Mouse (Mus musculus) neural tube, embryonic 13.5 days (tissue): ENCODE results near the gene Wipi2. TPM values are rescaled to one million over a fixed set of nuclear protein-coding genes. Genes with fewer than 3 reads are reported as not detected.
A peak's percentile ranks its signal among the peaks of the same experiment; 100 is the strongest.

Experiments used
- ATAC-seq: fragments of 200-750 bp; cut with Nextera tagmentation; 2 replicates; pipeline ENCODE4 v1.8.0; 2017; ENCODE audit warnings: low read depth, mild to moderate bottlenecking, moderate TSS enrichment, moderate library complexity
- H3K27ac ChIP-seq: fragments of 300-500 bp; sonication (generic); replicated peaks from 2 replicates; pipeline ENCODE4 v1.5.1; 2015; ENCODE audit warnings: moderate library complexity, mild to moderate bottlenecking, inconsistent platforms
- H3K27me3 ChIP-seq: fragments of 300-500 bp; sonication (generic); 2 replicates; pipeline ENCODE4 v1.6.1; 2015; ENCODE audit warnings: mild to moderate bottlenecking, inconsistent platforms
- H3K36me3 ChIP-seq: fragments of 300-500 bp; sonication (generic); 2 replicates; pipeline ENCODE4 v1.6.1; 2015; ENCODE audit warnings: mild to moderate bottlenecking, inconsistent platforms
- H3K4me1 ChIP-seq: fragments of 300-500 bp; sonication (generic); replicated peaks from 2 replicates; pipeline ENCODE4 v1.6.1; 2015; ENCODE audit warnings: inconsistent platforms
- H3K4me2 ChIP-seq: fragments of 300-500 bp; sonication (generic); 2 replicates; pipeline ENCODE4 v1.6.1; 2015; ENCODE audit warnings: inconsistent platforms, mild to moderate bottlenecking, moderate library complexity
- H3K4me3 ChIP-seq: fragments of 300-500 bp; sonication (generic); 2 replicates; pipeline ENCODE4 v1.5.1; 2015; ENCODE audit warnings: mild to moderate bottlenecking, inconsistent platforms
- H3K9ac ChIP-seq: fragments of 300-500 bp; sonication (generic); 2 replicates; pipeline ENCODE4 v1.6.1; 2015; ENCODE audit warnings: moderate library complexity, mild to moderate bottlenecking, inconsistent platforms
- H3K9me3 ChIP-seq: fragments of 300-500 bp; sonication (generic); 2 replicates; pipeline ENCODE4 v1.6.1; 2016; ENCODE audit warnings: inconsistent platforms
- WGBS: fragments of 180-500 bp; shearing (Covaris S2); methylation state at CpG from one replicate; pipeline ENCODE4 v1.1.7; 2015; 5-methylcytosine and 5-hydroxymethylcytosine counted together
- polyA plus RNA-seq: library from polyadenylated mRNA; unstranded; fragments of >200 nt; fragmentation: Nextera tagmentation; extraction: Ambion mirVana; gene quantifications from 2 replicates; pipeline ENCODE4 v1.2.1, GENCODE M21; 2015

Gene Wipi2
- polyA plus RNA-seq, 1 experiment from 2014 or later, result 43.3 TPM

GRCm38 (mm10) chr5:142669726-142670125, 42.2 kb downstream of the Wipi2 start:
- no peak overlapping the region for H3K4me3 ChIP-seq
- H3K4me2 ChIP-seq, result no peak overlapping the region
- no peaks in the 10 kb centered on the region for H3K9me3 ChIP-seq
- H3K4me1 ChIP-seq, result peaks cover 15% of the 10 kb centered on the region
- H3K27ac ChIP-seq, result no peak overlapping the region
- no peak overlapping the region for H3K9ac ChIP-seq
- no peak for ATAC-seq
- 87% methylated on average over 7 of the region's 7 CpGs for WGBS
- H3K36me3 ChIP-seq, result peaks cover 60% of the 10 kb centered on the region
- H3K27me3 ChIP-seq, result no peaks in the 10 kb centered on the region

- H3K9ac ChIP-seq, result no peak overlapping the region
- peak; percentile 47; the same call in 1 of the 2 replicates for ATAC-seq
- H3K36me3 ChIP-seq, result peaks cover 27% of the 10 kb centered on the region
- H3K4me3 ChIP-seq, result no peak overlapping the region
- peaks cover 15% of the 10 kb centered on the region for H3K4me1 ChIP-seq
- H3K4me2 ChIP-seq, result no peak overlapping the region
- H3K27me3 ChIP-seq, result no peaks in the 10 kb centered on the region
- no peaks in the 10 kb centered on the region for H3K9me3 ChIP-seq
- 18% methylated on average over 5 of the region's 5 CpGs for WGBS
- peak overlapping the region; percentile 43; the same call in 1 of the 2 replicates for H3K27ac ChIP-seq
These were observed 45.6 kb downstream of the Wipi2 start for GRCm38 (mm10) chr5:142673082-142673481.

- 59% methylated on average over 7 of the region's 7 CpGs for WGBS
- H3K36me3 ChIP-seq, result no peaks in the 10 kb centered on the region
- peak; percentile 28; the same call in 1 of the 2 replicates for ATAC-seq
These were observed 50.7 kb downstream of the Wipi2 start for GRCm38 (mm10) chr5:142678141-142678571.

GRCm38 (mm10) chr5:142679065-142679464, 51.6 kb downstream of the Wipi2 start:
- no peaks in the 10 kb centered on the region for H3K36me3 ChIP-seq
- WGBS, result 94% methylated on average over 1 of the region's 1 CpGs

More at GRCm38 (mm10) chr5:142678141-142678571, 50.7 kb downstream of the Wipi2 start:
- peaks cover under 1% of the 10 kb centered on the region; the same call in 1 of the 2 replicates for H3K9me3 ChIP-seq
- no peak overlapping the region for H3K4me2 ChIP-seq
- H3K27me3 ChIP-seq, result no peaks in the 10 kb centered on the region
- no peak overlapping the region for H3K4me3 ChIP-seq
- H3K9ac ChIP-seq, result no peak overlapping the region
- no peak overlapping the region for H3K27ac ChIP-seq
- peaks cover 12% of the 10 kb centered on the region for H3K4me1 ChIP-seq

DNA sequence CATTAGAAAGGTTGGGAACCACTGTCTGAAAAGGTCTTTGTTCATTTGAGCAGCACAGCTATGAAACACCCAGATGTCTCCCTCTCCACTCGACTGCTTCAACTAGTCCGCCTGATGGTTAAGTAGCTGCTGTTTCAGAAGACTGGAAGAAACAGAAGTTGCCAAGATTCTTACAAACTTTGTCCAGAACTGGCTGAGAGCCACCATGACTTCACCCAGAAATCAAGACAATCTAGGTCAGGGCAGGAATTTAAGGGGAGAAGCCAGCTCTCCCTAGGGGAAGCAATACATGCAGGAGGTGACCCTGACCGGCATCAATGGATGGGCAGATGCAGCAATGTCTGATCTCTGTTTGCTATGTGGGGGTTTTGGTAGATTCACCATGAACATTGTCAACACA, 54.4 kb downstream of the Wipi2 start:
- Histone ChIP-seq H3K9ac (no peak overlapping the region), H3K4me1 (no peaks in the 10 kb centered on the region), H3K4me2 (no peak overlapping the region), H3K4me3 (no peak overlapping the region), H3K36me3 (no peaks in the 10 kb centered on the region), H3K27ac (no peak overlapping the region), H3K9me3 (peaks cover 3% of the 10 kb centered on the region; the same call in 1 of the 2 replicates), H3K27me3 (no peaks in the 10 kb centered on the region)
- WGBS, result 79% methylated on average over 3 of the region's 3 CpGs
- no peak for ATAC-seq

More at GRCm38 (mm10) chr5:142679065-142679464, 51.6 kb downstream of the Wipi2 start:
- no peak overlapping the region for H3K4me3 ChIP-seq
- H3K4me1 ChIP-seq, result peaks cover 3% of the 10 kb centered on the region
- no peaks in the 10 kb centered on the region for H3K27me3 ChIP-seq
- no peak overlapping the region for H3K4me2 ChIP-seq
- ATAC-seq, result no peak
- no peak overlapping the region for H3K9ac ChIP-seq
- H3K9me3 ChIP-seq, result peaks cover 3% of the 10 kb centered on the region; the same call in 1 of the 2 replicates
- H3K27ac ChIP-seq, result no peak overlapping the region

DNA sequence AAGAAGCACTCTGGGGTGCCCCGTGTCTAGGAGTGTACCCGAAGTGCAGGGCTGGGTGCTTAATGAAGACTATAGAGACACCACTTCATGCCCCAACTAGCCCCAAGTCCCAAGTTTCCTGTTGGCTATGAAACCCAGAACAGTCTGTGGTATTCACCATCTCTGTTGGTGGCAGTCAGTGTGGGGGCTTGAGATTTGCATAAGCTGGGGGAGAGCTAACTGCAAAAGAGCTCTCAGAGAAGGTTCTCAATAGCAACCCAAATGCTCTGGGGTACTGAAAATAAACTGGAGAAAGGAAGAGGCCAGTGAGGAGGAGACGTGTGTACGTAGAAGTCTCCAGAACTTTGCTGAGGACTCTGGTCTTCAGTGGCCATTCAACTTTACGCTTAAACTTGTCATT, 55.0 kb downstream of the Wipi2 start:
- ATAC-seq, result no peak
- 87% methylated on average over 5 of the region's 5 CpGs for WGBS

GRCm38 (mm10) chr5:142688866-142689265, 61.4 kb downstream of the Wipi2 start:
- no peaks in the 10 kb centered on the region for H3K27me3 ChIP-seq
- 67% methylated on average over 6 of the region's 6 CpGs for WGBS
- no peak for ATAC-seq

More for the DNA sequence above, 55.0 kb downstream of the Wipi2 start:
- peaks cover 3% of the 10 kb centered on the region; the same call in 1 of the 2 replicates for H3K9me3 ChIP-seq
- H3K4me3 ChIP-seq, result no peak overlapping the region
- H3K9ac ChIP-seq, result no peak overlapping the region
- H3K27ac ChIP-seq, result no peak overlapping the region
- no peaks in the 10 kb centered on the region for H3K27me3 ChIP-seq
- H3K36me3 ChIP-seq, result no peaks in the 10 kb centered on the region
- H3K4me1 ChIP-seq, result no peaks in the 10 kb centered on the region
- H3K4me2 ChIP-seq, result no peak overlapping the region

DNA sequence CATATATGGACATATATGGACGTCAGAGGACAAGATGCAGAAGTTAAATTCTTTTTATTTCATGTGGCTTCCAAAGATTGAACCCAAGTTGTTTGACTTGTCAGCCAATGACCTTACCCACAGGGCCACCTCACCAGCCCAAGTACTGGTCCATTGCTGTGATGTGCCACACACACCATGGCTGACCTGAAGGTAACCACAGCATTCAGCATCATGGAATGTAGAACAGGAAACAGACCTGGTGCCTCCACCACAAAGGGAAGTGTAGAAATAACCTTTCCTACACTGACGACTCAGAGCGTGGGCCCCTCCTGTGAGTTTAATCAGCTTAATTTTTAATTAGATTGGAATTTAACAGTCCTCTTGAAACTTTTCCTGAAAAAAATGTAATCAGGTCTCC, 62.8 kb downstream of the Wipi2 start:
- H3K4me2 ChIP-seq, result no peak overlapping the region
- no peaks in the 10 kb centered on the region for H3K36me3 ChIP-seq
- WGBS, result 84% methylated on average over 3 of the region's 3 CpGs
- no peak overlapping the region for H3K27ac ChIP-seq
- peaks cover 34% of the 10 kb centered on the region for H3K4me1 ChIP-seq
- H3K9me3 ChIP-seq, result no peaks in the 10 kb centered on the region
- no peak overlapping the region for H3K9ac ChIP-seq
- no peak for ATAC-seq
- H3K27me3 ChIP-seq, result no peaks in the 10 kb centered on the region
- no peak overlapping the region for H3K4me3 ChIP-seq

More at GRCm38 (mm10) chr5:142688866-142689265, 61.4 kb downstream of the Wipi2 start:
- no peak overlapping the region for H3K27ac ChIP-seq
- no peak overlapping the region for H3K4me3 ChIP-seq
- no peak overlapping the region for H3K4me2 ChIP-seq
- H3K9me3 ChIP-seq, result no peaks in the 10 kb centered on the region
- no peak overlapping the region for H3K9ac ChIP-seq
- H3K4me1 ChIP-seq, result peaks cover 21% of the 10 kb centered on the region
- no peaks in the 10 kb centered on the region for H3K36me3 ChIP-seq

DNA sequence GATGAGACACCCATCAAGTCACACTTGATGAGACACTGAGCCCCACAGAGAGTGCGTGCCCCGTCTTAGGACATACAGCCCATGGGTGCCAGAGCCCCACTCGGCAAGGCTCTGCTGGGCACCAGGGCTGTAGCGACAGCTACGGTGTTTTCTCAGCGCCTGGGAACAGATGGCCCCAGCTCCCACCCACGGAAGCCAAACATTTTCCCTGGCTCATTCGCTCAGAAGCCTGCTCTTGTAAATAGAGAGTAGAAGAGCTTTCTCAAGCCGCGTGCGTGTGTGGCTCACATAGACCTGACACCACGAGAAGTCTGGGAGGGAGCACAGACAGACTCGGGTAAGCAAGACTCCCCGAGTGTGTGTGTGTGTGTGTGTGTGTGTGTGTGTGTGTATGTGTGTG, 64.8 kb downstream of the Wipi2 start, which contains the start of gene Slc29a4:
Slc29a4 (plus strand) TSS at position 265 of the 400 bp plus-strand sequence.
- H3K4me1 ChIP-seq, result peaks cover 34% of the 10 kb centered on the region
- peak within 1 kb of the TSS; percentile 46; the same call in 1 of the 2 replicates for H3K27ac ChIP-seq
- peak within 1 kb of the TSS; percentile 26; the same call in 1 of the 2 replicates for H3K9ac ChIP-seq
- H3K4me2 ChIP-seq, result no peak within 1 kb of the TSS
- no peaks in the 10 kb centered on the region for H3K36me3 ChIP-seq
- WGBS, result 47% methylated on average over 14 of the region's 14 CpGs
- no peaks in the 10 kb centered on the region for H3K27me3 ChIP-seq
- ATAC-seq, result no peak
- H3K4me3 ChIP-seq, result no peak within 1 kb of the TSS
- H3K9me3 ChIP-seq, result no peaks in the 10 kb centered on the region

- H3K36me3 ChIP-seq, result no peaks in the 10 kb centered on the region
- H3K4me3 ChIP-seq, result no peak overlapping the region
- peak overlapping the region; percentile 46 for H3K27ac ChIP-seq
- H3K4me1 ChIP-seq, result peaks cover 34% of the 10 kb centered on the region
- peak; percentile 15 for ATAC-seq
- no peak overlapping the region for H3K4me2 ChIP-seq
- H3K27me3 ChIP-seq, result no peaks in the 10 kb centered on the region
- 51% methylated on average over 12 of the region's 12 CpGs for WGBS
- H3K9me3 ChIP-seq, result no peaks in the 10 kb centered on the region
- peak overlapping the region; percentile 26; the same call in 1 of the 2 replicates for H3K9ac ChIP-seq
These were observed 65.7 kb downstream of the Wipi2 start for GRCm38 (mm10) chr5:142692971-142693737.

GRCm38 (mm10) chr5:142693738-142694430, 66.4 kb downstream of the Wipi2 start:
- Histone ChIP-seq H3K4me2 (no peak overlapping the region), H3K4me3 (no peak overlapping the region), H3K27me3 (no peaks in the 10 kb centered on the region), H3K9me3 (no peaks in the 10 kb centered on the region), H3K4me1 (peaks cover 34% of the 10 kb centered on the region), H3K27ac (peak overlapping the region; percentile 46), H3K9ac (peak overlapping the region; percentile 26; the same call in 1 of the 2 replicates), H3K36me3 (no peaks in the 10 kb centered on the region)
- 40% methylated on average over 8 of the region's 8 CpGs for WGBS
- peak; percentile 28 for ATAC-seq
